In the genomic region with DNA sequence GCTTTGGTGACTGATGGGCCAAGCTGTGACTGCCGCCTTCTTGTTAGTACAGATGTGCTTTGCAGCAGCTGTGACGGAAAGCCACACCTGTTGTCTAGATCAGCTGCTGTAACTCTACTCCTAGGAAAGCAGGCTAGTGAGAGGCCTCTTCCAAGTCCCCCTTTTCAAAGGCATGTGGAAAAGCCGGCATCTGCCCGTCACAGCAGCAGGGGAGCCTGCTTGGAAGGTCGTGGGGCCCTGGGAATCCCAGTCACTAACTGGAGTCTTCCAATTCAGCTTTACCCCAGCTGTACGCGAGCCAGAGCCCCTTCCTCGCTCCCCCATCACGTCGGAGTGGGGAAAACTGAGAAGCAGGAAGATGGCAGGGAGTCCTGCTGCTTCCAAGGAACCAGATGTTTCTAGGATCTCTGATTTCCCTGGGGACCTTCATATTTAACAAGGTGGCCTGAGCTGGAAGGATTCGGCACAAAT, we compare ENCODE assay signal across 8 mouse cellular contexts. TPM values are rescaled to one million over a fixed set of nuclear protein-coding genes. Genes with fewer than 3 reads are reported as not detected.
A peak's percentile ranks its signal among the peaks of the same experiment; 100 is the strongest.
DNase-seq lines count a peak whose midpoint lies in the region; ATAC-seq and TF ChIP-seq lines count a peak whose summit lies in the region.
"Had no signal": no experiment of that assay in that cellular context is flagged by ENCODE, and none has a peak within 500 bp of the region (broad histone marks: within the 10 kb centered on the region; RNA-seq: fewer than 3 reads in every experiment).

No protein-coding gene starts in this region.

- 19% methylated on average over 11 of the region's 11 CpGs for WGBS in lung, embryonic 16.5 days
- WGBS in forebrain, embryonic 15.5 days: 10% methylated on average over 11 of the region's 11 CpGs
- WGBS in limb, embryonic 14.5 days: 1% methylated on average over 11 of the region's 11 CpGs

- peaks cover 9% of the 10 kb centered on the region for H3K4me1 ChIP-seq in lung, embryonic 16.5 days (replicated peaks; ENCODE audit: control insufficient read depth, insufficient read depth, low read length)
- H3K4me1 ChIP-seq in forebrain, embryonic 15.5 days: peaks cover 17% of the 10 kb centered on the region
- H3K4me1 ChIP-seq in limb, embryonic 14.5 days (ENCODE audit: control insufficient read depth, insufficient read depth, low read length): peaks cover 20% of the 10 kb centered on the region

- no peaks in the 10 kb centered on the region for H3K27me3 ChIP-seq in lung, embryonic 16.5 days (ENCODE audit: control insufficient read depth, insufficient read depth, low read depth, low read length)
- peaks cover 6% of the 10 kb centered on the region; the same call in 1 of the 2 replicates for H3K27me3 ChIP-seq in forebrain, embryonic 15.5 days
- H3K27me3 ChIP-seq in limb, embryonic 14.5 days (ENCODE audit: control insufficient read depth, insufficient read depth, low read length): no peaks in the 10 kb centered on the region

- no peak overlapping the region for H3K4me3 ChIP-seq in lung, embryonic 16.5 days (ENCODE audit: low read length)
- peak overlapping the region; percentile 40; the same call in 1 of the 2 replicates for H3K4me3 ChIP-seq in forebrain, embryonic 15.5 days
- no peak overlapping the region for H3K4me3 ChIP-seq in limb, embryonic 14.5 days (replicated peaks; ENCODE audit: low read length)

- no peak overlapping the region for H3K27ac ChIP-seq in lung, embryonic 16.5 days (ENCODE audit: low read length)
- no peak overlapping the region for H3K27ac ChIP-seq in forebrain, embryonic 15.5 days (replicated peaks)
- H3K27ac ChIP-seq in limb, embryonic 14.5 days (replicated peaks; ENCODE audit: low read depth, low read length): peak overlapping the region; percentile 79

- peak overlapping the region; percentile 61; the same call in 1 of the 2 replicates for H3K4me2 ChIP-seq in lung, embryonic 16.5 days (ENCODE audit: low read depth, low read length)
- peak overlapping the region; percentile 71 for H3K4me2 ChIP-seq in forebrain, embryonic 15.5 days (replicated peaks)
- peak overlapping the region; percentile 63 for H3K4me2 ChIP-seq in limb, embryonic 14.5 days (replicated peaks; ENCODE audit: low read depth, low read length, severe bottlenecking)

- no peak overlapping the region for H3K9ac ChIP-seq in lung, embryonic 16.5 days (ENCODE audit: low read length)
- H3K9ac ChIP-seq in forebrain, embryonic 15.5 days (replicated peaks): no peak overlapping the region
- H3K9ac ChIP-seq in limb, embryonic 14.5 days (ENCODE audit: low read depth, low read length, severe bottlenecking): no peak overlapping the region; the same call in 1 of the 2 replicates

- H3K36me3 ChIP-seq in lung, embryonic 16.5 days (ENCODE audit: control insufficient read depth, insufficient read depth, low read length): no peaks in the 10 kb centered on the region
- H3K36me3 ChIP-seq in forebrain, embryonic 15.5 days: no peaks in the 10 kb centered on the region
- H3K36me3 ChIP-seq in limb, embryonic 14.5 days (ENCODE audit: control insufficient read depth, insufficient read depth, low read length): no peaks in the 10 kb centered on the region

- TF ChIP-seq POLR2A in limb, embryonic 14.5 days (IDR thresholded peaks at IDR 0.05; ENCODE audit: borderline replicate concordance, extremely low read depth, insufficient read depth, insufficient read length): no peak

- DNase-seq in lung, postnatal 25 days (ENCODE audit: low spot score): no peak
- peak; percentile 83 for DNase-seq in limb, embryonic 14.5 days (ENCODE audit: low spot score)
- no peak for DNase-seq in thymus, postnatal 14 days
- no peak for DNase-seq in urinary bladder, postnatal 10 days (ENCODE audit: low spot score)
- DNase-seq in spleen, postnatal 36 days (ENCODE audit: low spot score in 2 of 2): no peak

- no peak for ATAC-seq in lung, embryonic 16.5 days (ENCODE audit: low read depth)
- no peak for ATAC-seq in forebrain, embryonic 15.5 days (replicated peaks)
- ATAC-seq in limb, embryonic 14.5 days (ENCODE audit: low FRiP score, low read depth): peak; percentile 90
- ATAC-seq: activated CD4-positive, CD25-positive, alpha-beta regulatory T cell, adult 4 months had no signal

- H3K9me3 ChIP-seq in lung, embryonic 16.5 days (ENCODE audit: control insufficient read depth, low read length): no peaks in the 10 kb centered on the region; the same call in 1 of the 2 replicates
- no peaks in the 10 kb centered on the region for H3K9me3 ChIP-seq in forebrain, embryonic 15.5 days
- H3K9me3 ChIP-seq in limb, embryonic 14.5 days (ENCODE audit: control insufficient read depth, low read length): no peaks in the 10 kb centered on the region

RNA-seq across cellular contexts. Expression of a gene that starts 21.4 kb away (rescaled TPM):
- 268 and 290 TPM in 2 replicates for polyA plus RNA-seq in lung, embryonic 16.5 days (2015; fragmentation: Nextera tagmentation; extraction: Ambion mirVana)
- 17.7 and 18.0 TPM in 2 replicates for polyA plus RNA-seq in forebrain, embryonic 15.5 days (2015; fragmentation: Nextera tagmentation; extraction: Ambion mirVana)
- polyA plus RNA-seq in limb, embryonic 14.5 days (2012; rRNA removed): 120 and 123 TPM in 2 replicates
- 95.6 and 102 TPM in 2 replicates for polyA plus RNA-seq in limb, embryonic 14.5 days (2014; fragmentation: Nextera tagmentation; extraction: Ambion mirVana)
